Mouse (Mus musculus): ENCODE measurements around the gene Epha1.

Epha1 gene

GRCm38 (mm10) chr6:42353180-42353579 lies 19.9 kb downstream of the Epha1 start:
- no peak for DNase-seq

- DNase-seq, result no peak
These were observed 20.6 kb downstream of the Epha1 start for GRCm38 (mm10) chr6:42352486-42352846.

DNA sequence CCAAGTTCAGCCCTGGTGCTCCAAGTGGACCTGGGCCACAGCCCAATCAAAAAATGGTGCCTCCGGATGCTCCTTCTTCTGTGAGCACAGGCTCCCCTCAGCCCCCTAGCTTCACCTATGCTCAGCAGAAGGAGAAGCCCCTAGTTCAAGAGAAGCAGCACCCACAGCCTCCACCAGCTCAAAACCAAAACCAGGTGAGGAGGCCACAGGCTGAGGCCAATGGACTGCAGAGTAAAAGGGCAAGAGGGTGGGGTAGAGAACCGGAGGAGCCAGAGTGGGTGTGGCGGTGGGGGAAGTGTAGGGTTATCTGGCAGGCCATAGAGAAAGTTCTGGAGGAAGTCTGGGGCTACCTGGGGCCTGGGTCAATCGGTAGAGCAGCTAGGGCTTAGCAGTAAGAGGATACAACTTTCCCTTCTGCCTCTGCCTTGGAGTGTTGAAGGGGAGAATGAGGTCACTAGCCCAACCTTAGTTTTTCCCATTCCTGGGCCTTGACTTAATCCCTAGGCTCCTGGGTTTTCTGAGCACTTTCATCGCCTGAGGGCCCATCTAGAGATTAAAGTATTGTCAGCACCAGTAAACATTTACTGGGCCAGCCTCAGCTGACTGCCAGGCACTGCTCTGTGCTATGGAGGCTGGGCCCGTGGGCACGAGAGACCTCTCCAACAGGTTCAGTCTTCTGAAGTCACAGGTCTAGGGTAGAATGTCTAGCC lies 21.1 kb downstream of the Epha1 start:
- peak in 1 of 2 experiments; percentile 37 for DNase-seq

- DNase-seq, result no peak
These were observed 21.9 kb downstream of the Epha1 start for GRCm38 (mm10) chr6:42350968-42351775.

DNA sequence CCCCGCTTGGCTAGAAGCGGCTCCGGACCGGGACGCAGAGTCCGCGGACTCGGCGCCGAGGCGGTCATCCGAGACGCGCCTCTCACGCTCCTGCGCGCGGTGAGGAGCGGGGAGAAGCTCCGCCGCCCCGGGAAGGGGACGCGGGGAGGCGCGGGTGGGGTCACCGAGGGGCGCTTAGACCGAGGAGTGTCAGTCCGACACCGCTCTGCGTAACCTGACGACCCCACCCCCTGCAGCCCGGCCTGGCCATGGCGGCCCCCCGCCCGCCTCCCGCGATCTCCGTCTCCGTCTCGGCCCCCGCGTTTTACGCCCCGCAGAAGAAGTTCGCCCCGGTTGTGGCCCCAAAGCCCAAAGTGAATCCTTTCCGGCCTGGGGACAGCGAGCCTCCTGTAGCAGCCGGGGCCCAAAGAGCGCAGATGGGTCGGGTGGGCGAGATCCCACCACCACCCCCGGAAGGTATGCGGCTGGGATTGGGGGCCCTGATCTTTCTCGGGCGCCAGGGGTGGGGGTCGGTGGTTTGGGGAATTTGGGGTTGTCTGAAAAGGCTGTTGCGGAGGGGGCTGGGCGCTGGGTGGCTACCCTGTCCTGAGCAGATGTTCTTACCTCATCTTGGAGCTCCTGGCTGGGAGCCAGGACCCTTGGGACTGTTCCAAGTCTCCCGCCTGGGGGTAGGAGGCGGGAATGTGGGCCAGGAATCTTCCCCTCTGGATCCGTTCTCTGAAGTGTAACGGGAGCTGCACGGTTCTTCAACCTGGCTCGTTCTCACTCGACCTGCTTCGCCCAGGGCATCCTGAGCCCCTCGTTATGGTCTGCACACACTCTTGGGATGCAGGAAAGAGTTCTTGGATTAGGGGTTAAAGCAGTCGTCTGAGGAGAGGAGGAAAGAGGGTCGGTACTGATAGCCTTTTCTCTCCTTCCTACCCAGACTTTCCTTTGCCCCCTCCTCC lies 22.8 kb downstream of the Epha1 start:
- DNase-seq, result peak in 1 of 2 experiments; percentile 37

GRCm38 (mm10) chr6:42349426-42350020 lies 23.5 kb downstream of the Epha1 start, which contains the start of gene Zyx:
Gene Zyx, plus strand, starts transcription at chr6:42349630.
- DNase-seq, result peak; percentile 86 to 87

- DNase-seq, result peak; percentile 62 to 82
These were observed 24.1 kb downstream of the Epha1 start for GRCm38 (mm10) chr6:42349006-42349425.

GRCm38 (mm10) chr6:42348281-42349005 lies 24.6 kb downstream of the Epha1 start:
- no peak for DNase-seq

- DNase-seq, result peak in 1 of 2 experiments; percentile 23
These were observed 28.8 kb downstream of the Epha1 start for GRCm38 (mm10) chr6:42344255-42344654.

- peak in 1 of 2 experiments; percentile 51 for DNase-seq
These were observed 29.5 kb downstream of the Epha1 start for GRCm38 (mm10) chr6:42343361-42344120.

DNA sequence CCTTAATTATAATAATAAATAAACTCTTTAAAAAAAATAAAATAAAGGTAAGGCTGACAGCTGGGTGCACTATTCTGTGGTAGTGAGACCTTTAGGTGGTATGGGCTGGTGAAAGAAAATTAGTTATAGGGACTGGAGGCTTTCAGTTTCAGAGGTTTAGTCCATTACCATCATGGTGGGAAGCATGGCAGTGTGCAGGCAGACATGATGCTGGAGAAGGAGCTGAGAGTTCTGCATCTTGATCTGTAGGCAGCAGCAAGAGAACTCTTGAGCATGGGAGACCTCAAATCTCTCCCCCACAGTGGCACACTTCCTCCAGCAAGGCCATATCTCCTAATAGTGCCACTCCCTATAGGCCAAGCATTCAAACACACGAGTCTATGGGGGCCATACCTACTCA lies 30.9 kb downstream of the Epha1 start:
- no peak for DNase-seq

GRCm38 (mm10) chr6:42339981-42340380 lies 33.1 kb downstream of the Epha1 start:
- DNase-seq, result no peak

- no peak for DNase-seq
These were observed 33.9 kb downstream of the Epha1 start for GRCm38 (mm10) chr6:42339189-42339588.

DNA sequence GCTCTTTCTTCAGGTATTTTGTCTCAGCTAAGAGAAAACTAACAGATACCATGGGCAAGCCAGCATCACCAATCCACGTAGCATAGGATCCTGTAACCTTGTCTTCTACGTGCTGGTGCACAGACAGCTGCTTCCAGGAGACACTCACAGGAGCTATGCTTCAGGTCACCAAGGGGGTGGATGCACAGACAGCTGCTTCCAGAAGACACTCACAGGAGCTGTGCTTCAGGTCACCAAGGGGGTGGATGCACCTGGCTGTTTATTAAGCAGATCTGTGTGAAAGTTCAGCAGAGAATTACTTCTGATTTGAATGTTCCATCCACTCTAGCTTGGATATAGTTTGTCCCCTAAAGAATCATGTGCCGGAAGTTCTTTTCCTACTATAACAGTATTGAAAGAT lies 42.1 kb downstream of the Epha1 start:
- no peak for DNase-seq

GRCm38 (mm10) chr6:42330216-42330615 lies 42.9 kb downstream of the Epha1 start:
- DNase-seq, result no peak

DNA sequence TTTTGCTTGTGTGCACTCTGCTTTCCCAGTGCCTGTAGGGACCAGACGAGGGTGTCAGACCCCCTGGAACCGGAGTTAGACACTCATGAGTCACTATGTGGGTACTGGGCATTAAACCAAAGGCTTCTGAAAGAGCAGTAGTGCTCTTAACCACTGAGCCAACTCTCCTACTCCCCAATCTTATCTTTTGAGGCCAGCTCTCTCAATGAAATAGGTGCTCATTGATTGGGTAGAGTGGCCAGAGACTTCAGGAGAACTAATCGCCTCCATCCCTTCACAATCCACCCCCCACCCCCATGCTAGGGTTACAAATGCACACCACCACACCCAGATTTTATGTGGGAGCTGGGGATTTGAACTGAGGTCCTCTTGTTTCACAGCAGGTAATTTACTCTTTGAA lies 44.3 kb downstream of the Epha1 start:
- no peak for DNase-seq

- DNase-seq, result no peak
These were observed 46.6 kb downstream of the Epha1 start for GRCm38 (mm10) chr6:42326509-42326908.

- DNase-seq, result peak; percentile 57 to 83
These were observed 47.8 kb downstream of the Epha1 start for GRCm38 (mm10) chr6:42325268-42325609.

DNA sequence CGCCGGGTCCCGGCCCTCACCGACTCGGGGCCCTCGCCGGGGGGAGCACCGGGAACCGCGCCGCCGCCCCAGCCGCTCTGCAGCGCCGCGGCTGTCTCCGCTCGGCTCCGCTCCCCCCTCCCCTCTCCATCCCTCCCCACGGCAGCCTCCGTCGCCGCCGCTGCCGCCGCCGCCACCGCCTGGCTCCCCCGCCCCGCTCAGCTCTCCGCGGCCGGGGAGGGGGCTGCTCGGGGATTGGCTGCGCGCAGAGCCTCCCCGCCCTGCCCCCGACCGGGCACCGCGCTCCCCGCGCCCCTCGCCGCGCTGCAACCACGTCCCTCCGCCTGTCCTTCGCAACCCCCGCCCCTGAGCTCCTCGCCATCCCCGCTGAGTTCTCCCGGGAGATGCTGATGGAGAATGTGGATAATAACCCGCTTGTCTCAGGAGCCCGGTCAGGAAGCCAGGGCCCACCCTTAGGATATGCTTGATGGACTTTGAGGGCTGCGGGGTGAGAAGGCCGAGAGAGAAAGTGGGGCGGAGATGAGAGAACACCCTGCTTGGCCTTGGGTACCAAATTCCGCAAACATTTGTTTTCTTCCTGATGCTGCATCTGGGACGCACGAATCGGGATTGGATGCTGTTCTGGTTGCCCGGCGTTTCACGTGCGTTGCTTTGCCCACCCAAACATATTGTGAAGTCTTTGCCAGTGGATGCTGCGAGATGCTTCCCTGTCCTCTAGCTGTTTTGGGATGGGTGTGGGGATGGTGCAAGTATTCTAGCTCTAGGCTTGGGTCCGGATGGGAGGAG lies 48.4 kb downstream of the Epha1 start, which contains the start of gene Fam131b:
TSS of gene Fam131b (minus strand) at position 162 of the 786 bp plus-strand sequence.
- DNase-seq, result peak in 1 of 2 experiments; percentile 31

DNA sequence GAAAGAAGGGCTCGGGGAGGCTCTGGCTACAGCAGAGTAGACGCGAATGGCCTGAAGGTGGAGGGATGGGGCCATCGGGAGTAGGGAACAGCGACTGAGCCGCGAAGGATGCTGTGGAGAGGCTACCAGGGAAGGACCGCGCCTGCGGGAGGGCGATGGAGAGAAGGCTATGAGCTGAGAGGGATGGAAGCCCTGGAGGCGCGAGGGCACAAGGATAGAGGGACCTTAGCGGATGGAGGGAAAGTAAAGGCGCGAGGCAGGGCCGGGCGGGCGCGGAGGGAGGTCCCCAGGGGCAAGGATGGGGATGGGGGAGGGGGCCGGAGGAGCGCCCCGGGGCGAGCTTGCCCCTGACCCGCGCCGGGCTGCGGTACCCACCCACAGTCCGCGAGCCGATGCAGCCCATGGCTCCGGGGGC lies 49.0 kb downstream of the Epha1 start:
- peak in 1 of 2 experiments; percentile 10 for DNase-seq
